Mouse (Mus musculus): ENCODE measurements around the gene Olfr355. TPM values are rescaled to one million over a fixed set of nuclear protein-coding genes. Genes with fewer than 3 reads are reported as not detected.

Olfr355 gene
- not detected in 2 replicates for polyA plus RNA-seq (2012; rRNA removed)

GRCm38 (mm10) chr2:36928797-36929196, at the start of gene Olfr355:
Olfr355 (minus strand) TSS chr2:36928897.

GRCm38 (mm10) chr2:36936821-36937220, 8.1 kb upstream of the Olfr355 start, which contains the start of gene Olfr356:
Olfr356 (plus strand) TSS chr2:36937121.

GRCm38 (mm10) chr2:36905380-36905779, 23.3 kb downstream of the Olfr355 start, which contains the start of gene Olfr354:
Olfr354 (plus strand) TSS chr2:36905680.

GRCm38 (mm10) chr2:36892836-36893235, 35.9 kb downstream of the Olfr355 start, which contains the start of gene Olfr353:
Olfr353 (minus strand) TSS chr2:36892936.

Other genes starting within 250 kb of the Olfr355 start
- gene Olfr346, start 243.1 kb downstream of the Olfr355 start, polyA plus RNA-seq (2012; rRNA removed) = not detected in 2 replicates
- gene Olfr347, start 197.0 kb downstream of the Olfr355 start, polyA plus RNA-seq (2012; rRNA removed) = not detected in 2 replicates
- not detected in 2 replicates for gene Olfr348, start 144.6 kb downstream of the Olfr355 start, polyA plus RNA-seq (2012; rRNA removed)
- gene Olfr50, start 138.4 kb downstream of the Olfr355 start, polyA plus RNA-seq (2012; rRNA removed) = not detected in 2 replicates
- not detected in 2 replicates for gene Olfr3, start 111.9 kb downstream of the Olfr355 start, polyA plus RNA-seq (2012; rRNA removed)
- not detected in 2 replicates for gene Olfr350, start 82.6 kb downstream of the Olfr355 start, polyA plus RNA-seq (2012; rRNA removed)
- not detected in 2 replicates for gene Olfr351, start 66.2 kb downstream of the Olfr355 start, polyA plus RNA-seq (2012; rRNA removed)
- gene Olfr352, start 60.4 kb downstream of the Olfr355 start, polyA plus RNA-seq (2012; rRNA removed) = not detected in 2 replicates
- not detected in 2 replicates for gene Olfr353, start 36.0 kb downstream of the Olfr355 start, polyA plus RNA-seq (2012; rRNA removed)
- gene Olfr354, start 23.2 kb downstream of the Olfr355 start, polyA plus RNA-seq (2012; rRNA removed) = not detected in 2 replicates
- not detected in 2 replicates for gene Olfr356, start 8.2 kb upstream of the Olfr355 start, polyA plus RNA-seq (2012; rRNA removed)
- not detected in 2 replicates for gene Olfr357, start 64.9 kb upstream of the Olfr355 start, polyA plus RNA-seq (2012; rRNA removed)
- gene Olfr358, start 80.4 kb upstream of the Olfr355 start, polyA plus RNA-seq (2012; rRNA removed) = not detected in 2 replicates
- not detected in 2 replicates for gene Olfr360, start 136.8 kb upstream of the Olfr355 start, polyA plus RNA-seq (2012; rRNA removed)
- gene Olfr361, start 160.4 kb upstream of the Olfr355 start, polyA plus RNA-seq (2012; rRNA removed) = not detected in 2 replicates
- gene Olfr362, start 189.0 kb upstream of the Olfr355 start, polyA plus RNA-seq (2012; rRNA removed) = not detected in 2 replicates
- not detected in 2 replicates for gene Olfr364-ps1, start 210.4 kb upstream of the Olfr355 start, polyA plus RNA-seq (2012; rRNA removed)